Mouse (Mus musculus) midbrain, embryonic 12.5 days (tissue): ENCODE data around the gene Lztr1. TPM values are rescaled to one million over a fixed set of nuclear protein-coding genes. Genes with fewer than 3 reads are reported as not detected.
A peak's percentile ranks its signal among the peaks of the same experiment; 100 is the strongest.

Source experiments
- ATAC-seq: fragments of 200-750 bp; cut with Nextera tagmentation; 2 replicates; pipeline ENCODE4 v1.8.0; 2017; ENCODE audit warnings: low read depth, moderate TSS enrichment, moderate library complexity; ENCODE audit not compliant: low FRiP score
- H3K27ac ChIP-seq: fragments of 300-500 bp; sonication (generic); replicated peaks from 2 replicates; pipeline ENCODE4 v1.5.1; 2016; ENCODE audit warnings: mild to moderate bottlenecking
- H3K27me3 ChIP-seq: fragments of 300-500 bp; sonication (generic); 2 replicates; pipeline ENCODE4 v1.6.1; 2016; ENCODE audit warnings: mild to moderate bottlenecking
- H3K36me3 ChIP-seq: fragments of 300-500 bp; sonication (generic); 2 replicates; pipeline ENCODE4 v1.6.1; 2016
- H3K4me1 ChIP-seq: fragments of 300-500 bp; sonication (generic); 2 replicates; pipeline ENCODE4 v1.6.1; 2016
- H3K4me2 ChIP-seq: fragments of 300-500 bp; sonication (generic); replicated peaks from 2 replicates; pipeline ENCODE4 v1.6.1; 2016; ENCODE audit warnings: mild to moderate bottlenecking, moderate library complexity
- H3K4me3 ChIP-seq: fragments of 300-500 bp; sonication (generic); 2 replicates; pipeline ENCODE4 v1.5.1; 2016; ENCODE audit warnings: mild to moderate bottlenecking
- H3K9ac ChIP-seq: fragments of 300-500 bp; sonication (generic); replicated peaks from 2 replicates; pipeline ENCODE4 v1.6.1; 2016; ENCODE audit warnings: mild to moderate bottlenecking, moderate library complexity
- H3K9me3 ChIP-seq: fragments of 300-500 bp; sonication (generic); 2 replicates; pipeline ENCODE4 v1.6.1; 2016; ENCODE audit warnings: mild to moderate bottlenecking
- WGBS: fragments of 180-500 bp; shearing (Covaris S2); methylation state at CpG from one replicate; pipeline ENCODE4 v1.1.7; 2016; 5-methylcytosine and 5-hydroxymethylcytosine counted together
- polyA plus RNA-seq: library from polyadenylated mRNA; unstranded; fragments of >200 nt; fragmentation: Nextera tagmentation; extraction: Ambion mirVana; gene quantifications from 2 replicates; pipeline ENCODE4 v1.2.1, GENCODE M21; 2016

The Lztr1 gene
- polyA plus RNA-seq, 1 experiment from 2014 or later: 118 TPM

- H3K9me3 ChIP-seq: no peaks in the 10 kb centered on the region
- peak within 1 kb of the TSS; percentile 22 for H3K4me3 ChIP-seq
- H3K9ac ChIP-seq: no peak within 1 kb of the TSS; the same call in 1 of the 2 replicates
- H3K36me3 ChIP-seq: no peaks in the 10 kb centered on the region
- H3K4me1 ChIP-seq: peaks cover 40% of the 10 kb centered on the region
- whole genome bisulfite sequencing: 1% methylated on average over 22 of the region's 22 CpGs
- H3K4me2 ChIP-seq: peak within 1 kb of the TSS; percentile 47
- peaks cover 50% of the 10 kb centered on the region for H3K27me3 ChIP-seq
- H3K27ac ChIP-seq: peak within 1 kb of the TSS; percentile 31
- ATAC-seq: peak; percentile 66
These were observed 52.8 kb downstream of the Lztr1 start, which contains the start of gene Lrrc74b for GRCm38 (mm10) chr16:17561128-17561750. TSS of gene Lrrc74b (minus strand) at chr16:17561247.

GRCm38 (mm10) chr16:17561751-17562208 is 53.3 kb downstream of the Lztr1 start, which contains the start of gene P2rx6:
TSS of gene P2rx6 (plus strand) at chr16:17561885.
- Histone ChIP-seq H3K4me2 (peak within 1 kb of the TSS; percentile 47), H3K36me3 (no peaks in the 10 kb centered on the region), H3K4me1 (peaks cover 40% of the 10 kb centered on the region), H3K9me3 (no peaks in the 10 kb centered on the region), H3K4me3 (peak within 1 kb of the TSS; percentile 22), H3K27me3 (peaks cover 46% of the 10 kb centered on the region), H3K27ac (peak within 1 kb of the TSS; percentile 31), H3K9ac (no peak within 1 kb of the TSS; the same call in 1 of the 2 replicates)
- peak; percentile 39 for ATAC-seq
- 3% methylated on average over 10 of the region's 10 CpGs for WGBS

- 29% methylated on average over 1 of the region's 1 CpGs for WGBS
- Histone ChIP-seq H3K27me3 (peaks cover 40% of the 10 kb centered on the region), H3K36me3 (no peaks in the 10 kb centered on the region), H3K27ac (no peak overlapping the region), H3K9ac (no peak overlapping the region), H3K4me3 (no peak overlapping the region), H3K4me1 (peaks cover 32% of the 10 kb centered on the region), H3K4me2 (no peak overlapping the region), H3K9me3 (no peaks in the 10 kb centered on the region)
- ATAC-seq: no peak
These were observed 55.1 kb downstream of the Lztr1 start for GRCm38 (mm10) chr16:17563580-17563979.

GRCm38 (mm10) chr16:17564221-17564620 is 55.7 kb downstream of the Lztr1 start:
- H3K27ac ChIP-seq: no peak overlapping the region
- WGBS: 79% methylated on average over 2 of the region's 2 CpGs
- peaks cover 40% of the 10 kb centered on the region for H3K27me3 ChIP-seq
- no peak overlapping the region for H3K4me2 ChIP-seq
- H3K9me3 ChIP-seq: no peaks in the 10 kb centered on the region
- peaks cover 25% of the 10 kb centered on the region for H3K4me1 ChIP-seq
- no peak overlapping the region for H3K9ac ChIP-seq
- H3K36me3 ChIP-seq: no peaks in the 10 kb centered on the region
- H3K4me3 ChIP-seq: no peak overlapping the region
- ATAC-seq: no peak

- no peak overlapping the region for H3K27ac ChIP-seq
- peaks cover 36% of the 10 kb centered on the region for H3K27me3 ChIP-seq
- H3K36me3 ChIP-seq: no peaks in the 10 kb centered on the region
- no peaks in the 10 kb centered on the region for H3K9me3 ChIP-seq
- no peak for ATAC-seq
- no peak overlapping the region for H3K4me3 ChIP-seq
- 75% methylated on average over 3 of the region's 3 CpGs for WGBS
- peaks cover 23% of the 10 kb centered on the region for H3K4me1 ChIP-seq
- no peak overlapping the region for H3K9ac ChIP-seq
- H3K4me2 ChIP-seq: no peak overlapping the region
These were observed 56.3 kb downstream of the Lztr1 start for GRCm38 (mm10) chr16:17564771-17565170.

- Histone ChIP-seq H3K9me3 (no peaks in the 10 kb centered on the region), H3K4me3 (no peak overlapping the region), H3K27me3 (peaks cover 22% of the 10 kb centered on the region), H3K27ac (no peak overlapping the region), H3K36me3 (no peaks in the 10 kb centered on the region), H3K4me2 (no peak overlapping the region), H3K4me1 (peaks cover 13% of the 10 kb centered on the region), H3K9ac (no peak overlapping the region)
- 23% methylated on average over 4 of the region's 4 CpGs for WGBS
- ATAC-seq: no peak
These were observed 57.7 kb downstream of the Lztr1 start for GRCm38 (mm10) chr16:17566186-17566585.

Other genes starting within 250 kb of the Lztr1 start
- gene Tmem191c, start 232.6 kb upstream of the Lztr1 start, polyA plus RNA-seq: 18.4 and 22.8 TPM in 2 replicates
- 0.46 and 0.58 TPM in 2 replicates for gene Serpind1, start 177.3 kb upstream of the Lztr1 start, polyA plus RNA-seq
- 17.0 and 18.3 TPM in 2 replicates for gene Snap29, start 102.7 kb upstream of the Lztr1 start, polyA plus RNA-seq
- gene Pi4ka, start 102.4 kb upstream of the Lztr1 start, polyA plus RNA-seq: 64.6 and 70.8 TPM in 2 replicates
- 98.2 and 100 TPM in 2 replicates for gene Crkl, start 56.7 kb upstream of the Lztr1 start, polyA plus RNA-seq
- gene Aifm3, start 19.1 kb upstream of the Lztr1 start, polyA plus RNA-seq: 4.0 and 7.8 TPM in 2 replicates
- gene Thap7, start 22.4 kb downstream of the Lztr1 start, polyA plus RNA-seq: 53.1 and 61.2 TPM in 2 replicates
- 0.27 and 0.40 TPM in 2 replicates for gene Lrrc74b, start 52.6 kb downstream of the Lztr1 start, polyA plus RNA-seq
- gene P2rx6, start 53.2 kb downstream of the Lztr1 start, polyA plus RNA-seq: 0.80 and 1.4 TPM in 2 replicates
- gene Slc7a4, start 74.5 kb downstream of the Lztr1 start, polyA plus RNA-seq: 4.5 and 5.6 TPM in 2 replicates
- 36.3 and 38.2 TPM in 2 replicates for gene Smpd4, start 110.7 kb downstream of the Lztr1 start, polyA plus RNA-seq
- 7.1 and 7.9 TPM in 2 replicates for gene Ccdc74a, start 137.8 kb downstream of the Lztr1 start, polyA plus RNA-seq
- 47.4 and 48.0 TPM in 2 replicates for gene Med15, start 224.2 kb downstream of the Lztr1 start, polyA plus RNA-seq